Mouse (Mus musculus) mouse trophoblast stem cell (cell line): ENCODE measurements around the gene Lrrc17.

Source experiments
- in situ Hi-C, 2 experiments: fragments of 300-500 bp; cut with MseI, MboI; formaldehyde crosslinking; loops; 2 replicates in 1 of 2; 3 replicates in 1 of 2; pipeline ENCODE4 v1.15.1; 2025

The Lrrc17 gene

DNA sequence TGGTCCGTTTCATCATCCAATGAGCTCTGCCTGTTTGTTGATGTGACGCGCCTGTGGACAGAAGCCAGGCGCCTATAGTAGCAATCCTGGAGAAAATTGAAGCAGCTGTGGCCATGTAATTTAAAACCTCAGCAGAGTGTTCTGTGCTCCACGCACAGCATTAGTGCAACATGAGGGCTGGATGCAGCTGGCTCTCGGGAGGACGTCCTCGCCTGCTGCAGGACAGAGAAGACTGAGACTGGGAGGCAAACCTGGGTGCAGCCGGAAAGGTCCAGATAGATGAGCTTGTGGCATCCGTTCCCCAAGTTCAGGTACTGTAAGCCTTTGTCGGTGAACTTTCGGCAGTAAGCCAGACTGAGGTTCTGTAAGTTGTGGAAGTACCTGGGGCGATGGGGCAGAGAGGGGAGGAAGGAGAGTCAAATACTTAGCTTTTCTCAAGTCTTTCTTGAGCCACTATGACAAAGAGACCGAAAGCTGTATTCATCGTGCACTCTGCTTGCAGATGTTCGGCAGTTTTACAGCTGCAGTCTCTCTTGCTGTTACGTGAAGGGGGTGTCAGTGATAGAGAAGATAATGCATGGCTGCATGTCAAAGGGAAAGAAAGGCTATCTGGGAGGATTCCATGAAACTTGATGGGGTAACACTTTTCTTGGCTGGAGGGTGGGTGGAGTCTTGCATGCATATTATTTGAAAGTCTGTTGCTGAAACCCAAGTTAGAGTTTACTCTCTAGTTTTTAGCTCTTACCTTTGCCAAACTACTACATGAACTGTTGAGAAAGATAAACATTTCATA is at the start of gene Lrrc17:
TSS of gene Lrrc17 (plus strand) at position 151 of the 793 bp plus-strand sequence.
- in situ Hi-C loops: no loop called here

DNA sequence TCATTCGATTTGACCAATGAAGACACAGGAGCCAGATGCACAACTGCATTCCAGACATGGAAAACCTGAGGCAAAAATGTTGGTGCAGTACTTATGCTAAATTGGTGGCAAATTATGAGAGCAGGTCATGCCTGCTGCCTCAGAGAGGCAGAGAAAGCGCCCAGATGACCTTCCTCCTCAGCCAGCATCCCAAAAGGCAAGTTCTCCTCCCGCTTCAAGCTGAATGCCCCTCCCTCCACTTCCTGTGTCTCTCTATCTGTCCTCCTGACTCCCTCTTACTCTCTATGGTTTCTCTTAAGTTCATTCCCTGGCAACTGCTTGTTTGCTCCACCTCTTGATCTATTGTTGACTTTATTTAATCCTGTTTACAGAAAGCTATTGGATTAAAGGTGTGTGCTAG is 48.6 kb upstream of the Lrrc17 start:
- in situ Hi-C loops: no loop called here

DNA sequence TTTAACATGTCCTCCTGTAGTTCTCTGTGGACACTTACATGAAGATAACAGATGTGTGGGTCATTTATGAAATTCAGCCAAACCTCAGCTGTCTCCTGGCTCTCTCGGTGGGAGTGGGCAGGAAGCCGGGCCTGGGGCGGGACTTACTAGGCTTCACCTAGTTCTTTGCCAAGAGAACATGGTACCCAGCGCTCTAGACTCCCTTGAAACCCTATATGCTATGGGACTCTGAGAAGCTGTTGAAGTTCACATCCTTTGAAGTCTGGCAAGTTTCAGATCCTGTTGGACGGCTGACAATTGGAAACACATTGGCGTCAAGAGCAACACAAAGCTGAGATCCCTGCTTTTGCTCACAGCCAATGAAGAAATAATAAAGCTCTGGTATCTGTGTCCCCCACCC is 47.0 kb upstream of the Lrrc17 start:
- in situ Hi-C loops: no loop called here

DNA sequence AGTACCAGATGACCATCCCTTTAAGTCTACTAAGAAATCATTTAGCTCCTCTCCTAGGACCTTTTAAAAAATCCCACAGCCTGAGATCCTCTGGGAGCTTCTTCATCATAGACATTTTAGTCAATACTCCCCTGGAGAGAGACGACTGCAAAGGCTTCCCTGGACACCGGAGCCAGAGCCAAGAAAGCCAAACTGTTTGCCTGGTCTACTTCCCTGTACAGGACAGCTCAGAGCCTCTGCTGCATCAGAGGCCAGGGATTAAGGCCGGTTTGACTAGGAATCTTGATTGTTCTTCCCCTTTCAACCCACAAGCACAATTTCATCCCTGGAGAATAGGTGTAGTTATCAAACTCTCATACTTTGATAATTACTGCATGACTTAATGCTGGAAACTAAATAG is 46.5 kb upstream of the Lrrc17 start:
- in situ Hi-C loops: no loop called here

DNA sequence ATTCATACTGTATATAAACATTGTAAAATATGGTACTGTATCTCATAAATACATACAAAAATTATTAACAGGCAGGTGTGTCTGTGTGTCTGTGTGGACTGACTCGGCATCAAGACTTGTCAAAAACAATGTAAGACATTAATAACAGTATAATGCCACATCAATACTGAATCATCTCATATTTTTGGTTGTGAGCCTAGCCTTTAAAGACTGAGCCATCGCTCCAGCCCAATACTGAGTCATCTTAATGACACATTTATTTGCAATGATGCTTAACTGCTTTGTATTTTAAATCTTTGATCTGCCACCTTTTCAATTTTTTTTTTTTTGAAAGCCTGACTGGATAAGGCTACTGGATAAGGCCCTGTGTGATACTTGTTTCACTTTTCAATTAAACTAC is 44.9 kb upstream of the Lrrc17 start:
- in situ Hi-C loops: no loop called here

DNA sequence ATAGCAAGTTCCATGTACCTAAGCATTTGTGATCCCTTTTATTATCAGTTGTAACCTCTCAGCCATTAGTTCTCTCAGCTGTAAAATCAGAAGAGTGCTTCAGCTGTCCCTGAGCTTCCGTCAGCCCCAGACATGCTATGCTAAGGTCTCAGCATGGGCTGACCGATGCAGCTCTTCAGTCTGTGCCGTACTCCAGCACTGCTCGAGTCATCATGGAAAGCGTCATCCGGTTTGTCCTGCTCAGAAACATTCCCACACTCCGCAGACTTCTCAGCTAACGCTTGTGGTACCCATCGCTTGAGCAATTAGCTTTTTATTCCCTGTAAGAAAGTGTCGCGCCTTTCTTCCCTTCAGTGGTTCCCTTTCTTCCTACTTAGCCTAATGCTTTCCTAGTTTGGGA is 44.4 kb upstream of the Lrrc17 start:
- in situ Hi-C loops: no loop called here

DNA sequence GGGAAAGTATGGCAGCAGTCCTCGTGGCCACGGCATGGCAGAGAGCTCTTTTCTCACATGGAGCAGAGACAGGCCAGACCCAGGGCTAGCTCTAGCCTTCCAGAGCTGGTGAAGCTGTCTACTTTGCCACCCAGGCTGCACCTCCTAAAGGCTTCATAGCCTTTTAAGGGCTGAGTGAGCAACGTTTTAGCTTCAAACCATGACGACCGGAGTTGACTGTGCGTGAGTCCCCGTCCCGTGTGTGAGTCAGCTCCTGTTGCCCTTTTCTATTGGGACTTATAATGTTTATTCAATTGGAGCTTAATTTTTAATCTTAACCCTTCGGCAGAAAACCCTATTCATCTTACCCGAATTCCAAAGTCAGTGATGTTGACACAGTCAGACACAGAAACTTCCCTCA is 43.2 kb upstream of the Lrrc17 start:
- in situ Hi-C loops: no loop called here

DNA sequence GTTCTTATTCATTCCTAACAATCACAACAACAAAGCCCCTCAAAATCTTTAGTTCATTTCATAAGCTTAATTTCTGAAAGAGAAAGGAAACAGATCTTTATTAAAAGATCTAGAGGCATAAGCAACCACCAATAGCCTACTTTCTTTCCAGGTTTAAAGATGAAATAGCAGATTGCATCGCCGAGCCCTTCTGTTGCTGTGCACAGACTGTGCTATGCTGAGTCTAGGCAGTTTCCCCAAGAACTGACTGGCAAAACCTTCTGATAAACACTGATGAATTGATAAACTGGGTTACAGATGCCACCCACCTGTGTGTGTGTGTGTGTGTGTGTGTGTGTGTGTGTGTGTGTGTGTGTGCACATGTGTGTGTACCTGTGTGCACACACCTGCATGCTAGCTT is 42.4 kb upstream of the Lrrc17 start:
- in situ Hi-C loops: no loop called here

DNA sequence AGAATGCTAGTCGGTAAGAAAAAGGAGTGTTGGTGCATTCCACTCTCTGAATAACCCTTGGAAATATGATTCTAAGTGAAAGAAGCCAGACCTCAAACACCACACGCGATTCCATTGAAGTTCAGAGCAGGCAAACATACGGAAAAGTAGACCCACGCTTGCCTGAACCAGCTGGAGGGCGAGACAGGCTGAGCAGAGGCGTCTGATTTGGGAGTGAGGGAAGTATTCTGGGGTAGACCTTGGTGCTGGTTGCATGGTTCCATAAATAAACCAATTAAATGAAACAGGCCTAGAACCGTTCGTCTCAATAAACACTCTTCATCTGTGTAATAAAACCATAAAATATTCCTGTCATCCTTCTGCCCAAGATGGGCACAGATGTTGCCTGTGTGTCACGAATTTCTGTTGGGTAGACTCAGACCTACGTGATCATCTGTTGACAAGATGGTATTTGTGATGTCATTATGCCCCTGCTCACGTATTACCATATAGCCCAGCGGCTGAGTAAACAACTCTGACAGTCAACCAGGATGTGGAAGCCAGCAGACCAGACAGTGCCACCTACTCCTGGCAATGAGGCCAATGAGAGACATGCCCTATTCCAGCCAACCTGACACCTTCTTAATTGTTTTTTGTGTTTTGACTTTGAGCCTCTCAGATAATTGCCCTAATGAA is 40.3 kb upstream of the Lrrc17 start:
- in situ Hi-C loops: no loop called here

DNA sequence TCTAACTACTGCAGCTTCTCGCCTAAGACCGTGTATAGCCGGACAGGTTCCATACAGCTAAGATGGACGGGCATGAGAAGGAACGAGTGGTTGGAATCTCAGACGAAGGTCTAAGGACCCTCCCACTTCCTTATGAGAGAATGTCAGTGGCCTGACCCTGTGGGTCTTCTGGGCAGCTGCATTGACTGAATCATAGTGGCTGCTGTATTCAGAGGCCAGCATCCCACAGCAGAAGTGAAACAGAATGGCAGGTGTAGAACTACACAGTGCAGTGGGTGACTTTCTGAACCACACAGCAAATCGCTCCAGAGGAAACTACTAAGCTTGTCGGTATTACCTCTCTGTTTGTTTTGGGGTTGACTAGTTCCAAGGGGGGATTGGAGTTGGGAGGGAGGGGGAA is 38.2 kb upstream of the Lrrc17 start:
- in situ Hi-C loops: no loop called here

DNA sequence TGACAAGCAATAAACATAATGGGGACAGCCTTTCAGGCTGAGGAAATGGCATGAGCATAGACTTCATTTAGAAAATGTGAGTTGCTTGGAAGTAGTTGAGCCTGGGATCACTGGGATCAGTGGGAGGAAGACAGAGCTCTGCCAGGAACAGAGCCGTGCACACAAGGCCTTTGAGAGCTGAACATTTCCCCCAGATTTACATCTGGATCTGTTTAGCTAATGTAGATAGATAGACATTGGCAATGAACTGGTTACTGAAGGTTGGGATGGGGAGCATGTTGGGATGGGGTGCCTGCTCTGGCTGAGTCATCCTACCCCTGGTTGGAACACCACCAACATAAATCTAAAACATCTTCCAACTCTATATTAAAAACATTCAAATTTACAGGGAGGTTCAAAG is 36.5 kb upstream of the Lrrc17 start:
- in situ Hi-C loops: no loop called here

DNA sequence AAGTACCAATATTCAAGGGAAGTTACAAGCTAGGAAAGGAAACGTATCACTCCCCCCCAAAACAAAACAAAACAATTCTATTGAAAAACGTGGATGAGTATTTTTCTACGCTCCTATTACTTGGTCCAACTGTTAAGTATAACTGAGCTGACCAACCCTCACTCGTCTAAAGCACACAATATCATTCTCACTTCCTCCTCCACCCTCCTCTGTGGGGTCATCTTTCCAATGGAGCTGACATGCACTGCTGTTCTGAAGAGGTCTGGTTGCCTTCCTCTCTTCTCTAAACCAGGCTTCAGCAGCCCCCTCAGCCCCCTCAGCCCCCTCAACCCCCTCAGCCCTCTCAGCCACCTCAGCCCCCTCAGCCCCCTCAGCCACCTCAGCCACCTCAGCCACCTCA is 33.6 kb upstream of the Lrrc17 start:
- in situ Hi-C loops: no loop called here

DNA sequence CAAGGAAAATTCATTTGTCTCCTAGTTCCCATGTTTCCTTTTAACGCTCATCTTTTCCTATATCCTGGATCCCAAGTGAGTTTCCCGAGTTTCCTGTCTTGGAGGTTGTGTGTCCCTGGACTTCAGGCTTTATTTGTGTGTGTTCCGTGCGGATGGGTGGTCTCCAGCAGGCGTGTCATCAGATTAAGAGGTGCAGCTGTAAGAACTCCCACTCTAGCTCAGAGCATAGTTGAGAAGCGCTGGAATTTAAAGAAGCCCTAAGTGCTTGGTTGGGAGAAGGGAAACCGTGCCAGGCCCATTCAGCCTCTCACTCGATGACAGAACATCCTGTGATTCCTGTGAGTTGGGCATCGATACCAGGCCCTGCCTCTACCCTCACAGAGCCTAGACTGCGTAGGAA is 30.0 kb upstream of the Lrrc17 start:
- in situ Hi-C loops: no loop called here

DNA sequence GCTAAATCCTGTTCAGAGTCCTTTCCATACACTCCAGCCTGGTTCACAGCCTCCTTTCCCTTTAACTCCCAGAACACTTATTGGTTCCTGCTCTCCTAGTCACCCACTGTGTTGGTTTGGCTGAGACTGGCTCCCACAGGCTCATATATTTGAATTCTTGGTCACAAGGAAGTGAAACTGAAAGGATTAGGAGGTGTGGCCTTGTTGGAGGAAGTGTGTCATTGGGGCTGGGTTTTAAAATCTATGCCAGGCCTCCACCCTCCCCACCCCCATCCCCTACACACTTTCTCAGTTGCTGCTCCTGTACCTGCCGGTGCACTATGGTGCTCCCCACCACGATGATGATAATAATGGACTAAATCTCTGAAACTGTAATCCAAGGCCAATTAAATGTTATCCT is 25.8 kb upstream of the Lrrc17 start:
- in situ Hi-C loops: no loop called here

DNA sequence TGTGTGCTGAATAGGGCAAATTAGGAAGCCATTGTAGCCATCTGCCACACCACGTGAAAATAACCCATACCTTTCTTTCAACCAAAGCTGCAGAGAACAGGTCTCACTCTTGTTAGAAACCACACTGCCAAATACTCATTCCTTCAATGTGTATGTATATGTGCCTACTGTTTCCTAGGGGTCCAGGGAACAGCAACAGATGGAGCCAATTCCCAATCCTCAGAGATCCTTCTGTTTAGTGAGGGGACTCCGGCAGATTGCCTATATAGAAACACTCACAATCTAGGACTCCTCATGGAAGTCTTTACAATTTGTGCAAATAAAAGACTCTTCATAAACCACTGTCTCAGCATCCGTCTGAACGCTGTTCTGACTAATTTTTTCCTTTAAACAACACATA is 25.2 kb upstream of the Lrrc17 start:
- in situ Hi-C loops: no loop called here

DNA sequence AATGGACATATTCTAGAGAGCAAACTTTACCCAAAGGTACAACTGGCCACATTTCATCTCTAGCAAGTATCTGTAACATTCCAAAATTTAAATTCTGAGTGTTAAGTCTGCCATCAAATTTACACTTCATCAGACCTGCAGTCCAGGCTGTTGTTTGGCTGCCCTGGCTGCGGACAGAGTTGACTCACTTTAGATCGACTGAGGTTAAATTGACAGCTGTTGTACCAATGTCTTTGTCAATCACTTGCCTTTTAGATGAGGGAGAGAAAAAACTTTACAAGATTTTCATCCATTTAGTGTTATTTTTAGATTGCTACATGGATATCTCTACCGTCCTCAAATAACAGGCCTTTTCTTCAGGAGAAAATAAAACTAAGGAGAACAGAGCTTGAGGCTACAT is 24.2 kb upstream of the Lrrc17 start:
- in situ Hi-C loops: no loop called here

DNA sequence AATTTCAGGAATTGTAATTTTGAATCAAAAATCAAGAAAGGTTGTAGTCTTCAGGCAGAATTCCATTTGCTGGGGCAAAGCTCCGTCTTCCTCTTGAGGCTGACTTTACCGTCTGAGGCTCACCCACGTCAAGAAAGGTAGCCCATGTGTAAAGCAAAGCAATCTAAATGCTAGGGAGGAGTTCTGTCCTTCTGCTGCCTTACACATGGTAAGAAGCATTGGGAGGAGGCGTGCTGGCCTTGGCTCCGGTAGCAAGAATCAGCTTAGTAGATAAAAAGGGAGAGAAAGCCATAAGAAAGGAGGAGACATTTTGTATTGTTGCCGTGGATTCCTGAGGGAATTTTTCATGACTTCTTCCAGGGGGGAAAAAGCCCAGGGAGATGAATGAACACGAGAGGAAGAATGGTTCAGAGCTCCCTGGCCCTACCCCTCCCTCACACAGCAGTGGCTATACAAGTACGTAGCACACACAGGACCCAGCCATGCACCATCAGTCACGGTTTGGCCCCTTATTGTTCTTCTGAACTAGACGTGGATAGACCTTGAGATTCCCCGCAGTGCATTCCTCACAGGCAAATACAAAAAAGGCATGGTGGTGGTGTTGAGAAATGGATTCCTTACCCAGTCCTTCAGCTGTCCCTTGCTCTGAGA is 16.4 kb upstream of the Lrrc17 start:
- in situ Hi-C loops: no loop called here

DNA sequence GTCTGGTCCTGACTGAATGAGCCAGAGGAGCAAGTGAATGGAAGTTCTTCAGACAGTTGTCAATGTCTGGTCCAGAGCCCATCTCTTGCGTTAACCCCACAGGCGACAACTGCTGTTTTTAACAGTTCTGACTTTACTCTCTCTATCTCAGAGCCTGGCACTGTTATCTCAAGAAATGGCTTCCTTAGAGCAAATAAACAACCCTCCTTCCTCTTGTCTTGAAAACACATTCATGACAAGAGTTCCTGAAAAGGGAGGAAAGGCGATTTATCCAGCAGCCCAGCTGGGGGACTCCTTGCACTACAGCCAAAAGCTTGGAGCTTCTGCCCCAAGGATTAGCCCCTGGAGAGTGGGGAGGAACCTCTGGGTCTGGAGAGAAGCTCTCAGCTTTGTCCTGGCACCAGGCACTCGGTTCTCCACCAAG is 15.9 kb upstream of the Lrrc17 start:
- in situ Hi-C loops: no loop called here

DNA sequence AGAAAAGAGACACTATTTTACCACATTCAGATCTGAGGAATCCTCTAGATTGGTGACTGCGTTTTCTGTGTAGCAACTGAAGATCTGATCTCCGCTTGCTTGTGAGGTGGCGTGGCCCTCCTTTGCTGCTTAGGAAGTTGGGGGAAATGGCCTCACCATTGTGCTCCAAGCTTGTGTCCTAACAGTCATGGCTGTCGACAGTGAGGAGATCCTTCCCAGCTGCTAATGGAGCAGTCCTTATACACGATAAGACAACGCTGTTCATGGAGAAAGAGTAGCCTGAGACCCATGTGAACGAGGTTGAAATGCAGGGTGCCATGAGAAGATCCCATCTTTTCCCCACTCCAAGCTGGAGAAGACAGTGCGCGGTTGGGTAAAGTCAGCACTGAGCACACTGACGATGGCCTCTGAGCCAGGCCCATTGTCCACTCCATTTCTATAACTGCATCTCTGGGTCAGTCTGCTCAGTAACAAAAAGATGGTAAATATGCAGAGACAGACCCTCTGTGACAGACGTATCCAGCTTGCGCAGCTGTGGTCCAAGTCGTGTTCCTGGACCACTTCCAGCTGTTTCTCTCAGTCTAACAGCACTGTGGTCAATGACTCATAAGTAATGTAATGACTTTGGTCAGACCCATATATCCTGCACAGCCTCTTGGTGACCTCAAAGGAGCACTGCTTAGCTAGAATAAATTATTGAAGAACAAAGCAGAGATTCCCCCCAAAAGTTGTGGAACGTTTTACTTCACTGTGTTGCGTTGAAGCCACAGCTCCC is 15.1 kb upstream of the Lrrc17 start:
- in situ Hi-C loops: no loop called here

DNA sequence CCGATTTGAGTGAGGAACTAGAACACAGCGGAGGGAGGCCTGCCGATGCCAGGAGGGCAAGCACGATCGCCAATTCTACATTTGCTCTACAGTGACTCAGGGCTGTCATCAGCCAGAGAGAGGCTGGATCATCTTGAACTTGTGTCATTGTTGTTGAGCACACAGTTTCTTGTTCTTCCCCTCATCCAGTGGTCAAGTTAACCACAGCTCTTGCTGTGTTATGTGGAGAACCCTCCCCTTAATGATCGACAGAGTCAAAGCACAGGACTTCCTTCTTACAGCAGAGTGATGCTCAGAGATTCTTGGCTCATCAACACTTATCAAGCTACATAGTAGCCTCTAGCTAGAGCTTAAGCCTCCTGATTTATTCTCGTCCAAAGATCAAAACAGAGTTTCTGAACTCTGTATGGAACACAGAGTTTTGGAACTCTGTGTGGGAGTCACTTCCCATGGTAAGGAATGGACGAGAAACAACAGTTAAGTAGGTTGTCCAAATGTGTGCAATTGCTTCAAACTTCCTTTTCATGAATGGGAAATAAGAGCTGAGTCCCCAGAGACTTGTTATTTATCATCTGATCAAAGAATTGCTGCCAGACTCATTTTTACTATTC is 14.1 kb upstream of the Lrrc17 start:
- in situ Hi-C loops: no loop called here

DNA sequence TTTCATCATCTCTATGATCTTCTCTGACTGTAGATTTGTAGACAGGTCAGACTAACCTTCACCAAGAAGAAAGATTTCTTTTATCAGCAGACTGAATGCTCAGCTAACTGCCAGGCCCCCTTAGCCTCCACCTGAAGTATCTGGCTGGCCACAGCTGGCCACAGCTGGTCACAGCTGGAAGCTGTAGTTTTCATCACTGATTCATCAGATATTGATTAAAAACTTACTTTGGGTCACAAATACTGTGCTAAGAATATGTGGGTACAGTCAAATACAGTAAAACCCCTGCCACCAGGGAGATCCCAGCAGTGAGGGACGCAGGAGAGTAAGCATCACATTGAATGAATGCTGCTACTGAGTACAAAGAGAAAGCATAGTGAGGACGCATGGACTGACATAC is 11.2 kb upstream of the Lrrc17 start:
- in situ Hi-C loops: no loop called here

DNA sequence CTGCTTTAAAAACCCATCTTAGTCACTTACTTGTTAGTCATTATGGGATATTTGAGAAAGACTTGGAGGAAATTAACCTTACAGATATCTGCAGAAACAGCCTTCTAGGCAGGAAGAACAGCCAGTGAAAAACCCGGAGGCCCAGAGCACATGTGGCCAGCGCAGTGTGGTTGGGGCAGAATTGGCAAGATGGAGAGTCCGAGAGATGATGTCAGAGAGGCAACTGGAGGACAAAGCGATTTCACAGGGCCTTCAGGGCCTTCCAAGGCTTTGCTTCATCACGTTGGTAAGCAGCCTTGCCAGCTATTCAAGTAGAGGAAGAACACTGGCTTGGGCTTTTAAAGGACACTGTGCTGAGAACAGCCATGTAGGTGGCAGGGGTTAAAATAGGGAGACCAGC is 10.4 kb upstream of the Lrrc17 start:
- in situ Hi-C loops: no loop called here
